10 mouse cellular contexts compared by ENCODE assay signal in the genomic region with DNA sequence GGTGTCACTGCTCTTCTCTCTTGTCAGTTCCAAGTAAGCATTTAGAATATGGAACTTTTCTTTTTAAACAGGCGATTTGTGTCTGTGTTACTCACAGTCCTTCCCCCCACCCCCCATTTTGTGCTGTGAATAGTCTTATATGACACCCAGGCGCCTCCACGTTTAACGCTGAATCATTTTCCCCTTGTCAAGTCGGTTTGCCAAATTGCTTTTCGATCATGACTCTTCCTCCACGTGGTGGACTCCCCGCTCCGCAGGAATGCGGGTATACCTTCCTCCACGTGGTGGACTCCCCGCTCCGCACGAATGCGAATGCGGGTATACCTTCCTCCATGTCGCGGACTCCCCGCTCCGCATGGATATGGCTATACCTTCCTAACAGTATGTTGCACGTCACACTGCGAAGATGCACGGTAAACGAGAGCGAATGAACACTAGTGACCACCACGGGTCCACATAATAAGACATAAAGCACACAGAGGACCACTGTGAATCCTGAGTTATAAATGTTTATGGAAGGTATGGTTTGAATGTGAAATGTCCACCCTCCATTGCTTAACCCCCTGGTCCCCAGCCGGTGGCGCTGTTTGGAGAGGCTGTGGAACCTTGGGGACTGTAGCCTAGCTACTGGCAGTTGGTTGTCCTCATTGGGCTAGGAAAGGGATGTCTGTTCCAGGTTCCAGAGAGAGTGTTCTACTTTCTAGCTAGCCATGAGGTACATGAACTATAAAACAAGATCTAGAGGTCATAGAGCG.
A peak's percentile ranks its signal among the peaks of the same experiment; 100 is the strongest.
DNase-seq lines count a peak whose midpoint lies in the region; ATAC-seq lines count a peak whose summit lies in the region.
"Had no signal": no experiment of that assay in that cellular context is flagged by ENCODE, and none has a peak within 500 bp of the region (broad histone marks: within the 10 kb centered on the region; RNA-seq: fewer than 3 reads in every experiment).

No protein-coding gene starts in this region.

- H3K36me3 ChIP-seq in kidney, embryonic 14.5 days (ENCODE audit: control insufficient read depth, insufficient read depth, low read length): no peaks in the 10 kb centered on the region
- H3K36me3 ChIP-seq in forebrain, embryonic 15.5 days: no peaks in the 10 kb centered on the region
- H3K36me3 ChIP-seq in midbrain, embryonic 11.5 days (ENCODE audit: control insufficient read depth, insufficient read depth, low read length): no peaks in the 10 kb centered on the region

- 55% methylated on average over 29 of the region's 29 CpGs for WGBS in kidney, embryonic 14.5 days
- WGBS in forebrain, embryonic 15.5 days: 58% methylated on average over 29 of the region's 29 CpGs
- 54% methylated on average over 29 of the region's 29 CpGs for WGBS in midbrain, embryonic 11.5 days

- peak overlapping the region; percentile 17; the same call in 1 of the 2 replicates for H3K4me2 ChIP-seq in kidney, embryonic 14.5 days (replicated peaks; ENCODE audit: low read depth, low read length)
- peak overlapping the region; percentile 30 for H3K4me2 ChIP-seq in forebrain, embryonic 15.5 days (replicated peaks)
- peak overlapping the region; percentile 21; the same call in 1 of the 2 replicates for H3K4me2 ChIP-seq in midbrain, embryonic 11.5 days

- H3K9me3 ChIP-seq in kidney, embryonic 14.5 days (ENCODE audit: control insufficient read depth, low read length): no peaks in the 10 kb centered on the region
- no peaks in the 10 kb centered on the region for H3K9me3 ChIP-seq in forebrain, embryonic 15.5 days
- H3K9me3 ChIP-seq in midbrain, embryonic 11.5 days (ENCODE audit: control insufficient read depth, low read length): no peaks in the 10 kb centered on the region

- DNase-seq in kidney, adult 18-20 months: no peak
- DNase-seq in R1 (ENCODE audit: low read depth, low spot score): peak; percentile 24
- no peak for DNase-seq in midbrain, embryonic 11.5 days (ENCODE audit: low spot score, missing footprints)
- DNase-seq in gastrocnemius, postnatal 36 days: no peak
- DNase-seq: kidney, adult 2 months had no signal

- intact Hi-C loops in gastrocnemius, postnatal 36 days (cut with DNase I): no loop called here

- H3K9ac ChIP-seq in kidney, embryonic 14.5 days (ENCODE audit: low read depth, low read length): no peak overlapping the region
- H3K9ac ChIP-seq in forebrain, embryonic 15.5 days (replicated peaks): 0 out of 2 replicates have a peak overlapping the region, but pooled peaks have one; percentile 13
- H3K9ac ChIP-seq in midbrain, embryonic 11.5 days (ENCODE audit: low read length): no peak overlapping the region

- H3K4me1 ChIP-seq in kidney, embryonic 14.5 days (ENCODE audit: control insufficient read depth, insufficient read depth, low read length): no peaks in the 10 kb centered on the region
- H3K4me1 ChIP-seq in forebrain, embryonic 15.5 days: peaks cover 7% of the 10 kb centered on the region
- no peaks in the 10 kb centered on the region for H3K4me1 ChIP-seq in midbrain, embryonic 11.5 days (ENCODE audit: control insufficient read depth, insufficient read depth, low read length)
- H3K4me1 ChIP-seq: megakaryocyte, embryonic 14.5 days had no signal

- 0 out of 2 replicates have a peak, but pooled peaks cover 2% of the 10 kb centered on the region for H3K27me3 ChIP-seq in kidney, embryonic 14.5 days (ENCODE audit: control insufficient read depth, insufficient read depth, low read length)
- H3K27me3 ChIP-seq in forebrain, embryonic 15.5 days: 0 out of 2 replicates have a peak, but pooled peaks cover 5% of the 10 kb centered on the region
- H3K27me3 ChIP-seq in midbrain, embryonic 11.5 days (ENCODE audit: control insufficient read depth, insufficient read depth, low read length): no peaks in the 10 kb centered on the region

- ATAC-seq in kidney, embryonic 14.5 days (ENCODE audit: low FRiP score, low TSS enrichment): no peak
- ATAC-seq in forebrain, embryonic 15.5 days (replicated peaks): no peak
- ATAC-seq in midbrain, embryonic 11.5 days (ENCODE audit: low FRiP score): no peak
- no peak for ATAC-seq in erythroblast, adult 5-6 weeks (replicated peaks; ENCODE audit: low FRiP score, poor library complexity, severe bottlenecking)
- ATAC-seq in activated CD4-positive, CD25-positive, alpha-beta regulatory T cell, adult 4 months: no peak

- no peak overlapping the region for H3K4me3 ChIP-seq in kidney, embryonic 14.5 days (ENCODE audit: low read length)
- peak overlapping the region; percentile 10; the same call in 1 of the 2 replicates for H3K4me3 ChIP-seq in forebrain, embryonic 15.5 days
- H3K4me3 ChIP-seq in midbrain, embryonic 11.5 days (ENCODE audit: low read depth, low read length): no peak overlapping the region
- H3K4me3 ChIP-seq: megakaryocyte, embryonic 14.5 days had no signal

- H3K27ac ChIP-seq in kidney, embryonic 14.5 days (ENCODE audit: low read depth, low read length): no peak overlapping the region
- H3K27ac ChIP-seq in forebrain, embryonic 15.5 days (replicated peaks): no peak overlapping the region
- no peak overlapping the region for H3K27ac ChIP-seq in midbrain, embryonic 11.5 days (ENCODE audit: low read depth, low read length)
